Mouse (Mus musculus) liver, postnatal 0 days (tissue): ENCODE data around the gene Cnnm3.

Experiments
- CTCF ChIP-seq: sonication (generic); IDR thresholded peaks from 2 replicates; pipeline ENCODE4 v1.5.1; 2016; ENCODE audit warnings: antibody characterized with exemption, low read depth
- EP300 ChIP-seq: IDR thresholded peaks from 2 replicates; pipeline ENCODE4 v1.6.1; 2016; ENCODE audit warnings: antibody characterized with exemption, low read depth, mild to moderate bottlenecking

- TF ChIP-seq CTCF (no peak), EP300 (no peak)
These were observed 16.7 kb downstream of the Cnnm3 start for GRCm38 (mm10) chr1:36528351-36528750.
